Mouse (Mus musculus) v-Abl transformed pro-B cells (cell line): ENCODE results near the gene Tnfsf14.

Experiments
- in situ Hi-C, 2 experiments: fragments of 400-800 bp; cut with MboI; formaldehyde crosslinking; loops; one replicate each; pipeline ENCODE4 v1.15.1; 2025; ENCODE audit not compliant: unreplicated experiment in 2 of 2

Tnfsf14 gene

DNA sequence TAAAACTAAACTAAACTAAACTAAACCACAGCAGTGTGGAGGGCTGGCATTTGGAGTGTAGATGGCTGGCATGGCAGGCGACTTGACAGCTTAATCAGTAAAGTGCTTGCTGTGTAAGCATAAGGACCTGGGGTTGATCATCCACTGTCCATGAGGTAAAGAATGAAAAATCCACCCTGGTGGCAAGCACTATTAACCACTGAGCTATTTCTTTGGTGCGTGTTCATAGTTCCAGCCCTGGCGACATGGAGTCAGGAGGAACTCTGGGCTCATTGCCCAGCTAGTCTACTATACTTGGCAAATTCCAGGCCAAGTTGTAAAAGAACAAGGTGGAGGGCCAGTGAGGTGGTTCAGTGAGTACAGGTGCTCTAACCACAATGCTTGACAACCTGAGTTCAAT lies 14.0 kb upstream of the Tnfsf14 start:
- in situ Hi-C loops, result no loop called here

DNA sequence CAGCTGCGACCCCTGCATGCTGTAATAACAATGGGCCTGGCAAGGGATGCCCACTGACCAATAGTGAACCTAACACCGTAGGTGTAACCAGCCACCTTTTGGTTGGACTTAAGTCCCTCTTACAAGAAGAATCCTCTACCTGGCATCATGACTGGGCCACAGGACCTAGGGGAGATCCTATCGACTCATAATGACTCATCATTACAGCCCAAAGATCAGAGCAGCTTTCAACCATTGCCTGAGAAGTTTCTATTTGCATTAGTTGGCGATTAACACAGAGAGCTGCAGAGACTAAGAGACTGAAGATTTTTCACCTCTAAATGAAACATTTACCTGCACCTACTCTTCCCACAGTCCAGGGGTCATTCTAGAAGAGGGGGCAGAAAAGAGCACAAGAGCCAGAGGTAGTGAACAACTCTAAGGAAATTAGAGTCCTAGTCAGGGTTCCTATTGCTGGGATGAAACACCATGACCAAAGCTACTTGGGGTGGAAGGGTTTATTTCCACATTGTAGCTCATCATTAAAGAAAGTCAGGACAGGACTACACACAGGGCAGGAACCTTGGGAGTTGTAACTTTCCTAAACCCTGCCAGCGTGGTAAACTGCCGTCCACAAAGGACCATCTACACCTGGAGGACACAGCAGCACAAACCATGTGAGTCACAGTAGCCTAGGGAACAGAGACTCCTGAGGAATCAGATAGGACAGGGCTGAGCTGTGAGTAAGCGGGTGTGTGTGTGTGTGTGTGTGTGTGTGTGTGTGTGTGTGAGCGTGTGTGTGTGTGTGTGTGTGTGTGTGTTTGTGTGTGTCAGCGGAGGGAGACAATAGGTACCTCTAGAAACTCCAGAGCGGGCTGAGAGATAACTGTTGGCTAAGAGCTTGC lies 8.1 kb upstream of the Tnfsf14 start:
- in situ Hi-C loops, result no loop called here

DNA sequence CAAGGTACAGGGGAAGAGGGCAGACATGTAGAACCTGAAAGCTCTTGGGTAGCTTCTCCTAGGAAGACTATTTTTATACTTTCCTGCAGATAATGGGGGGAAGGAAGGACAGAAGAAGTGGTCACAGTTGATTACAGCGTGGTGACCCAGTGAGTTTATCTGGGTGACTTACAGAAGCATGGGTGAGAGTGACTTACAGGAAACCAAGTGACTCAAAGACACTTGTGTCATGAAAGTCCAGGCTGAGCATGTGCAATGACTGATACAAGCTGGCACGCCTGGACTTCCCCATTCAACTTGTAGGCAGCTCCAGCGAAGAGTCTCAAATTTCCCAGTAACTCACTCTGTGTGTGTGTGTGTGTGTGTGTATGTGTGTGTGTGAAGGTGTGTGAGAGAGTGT lies 4.3 kb upstream of the Tnfsf14 start:
- in situ Hi-C loops, result no loop called here

DNA sequence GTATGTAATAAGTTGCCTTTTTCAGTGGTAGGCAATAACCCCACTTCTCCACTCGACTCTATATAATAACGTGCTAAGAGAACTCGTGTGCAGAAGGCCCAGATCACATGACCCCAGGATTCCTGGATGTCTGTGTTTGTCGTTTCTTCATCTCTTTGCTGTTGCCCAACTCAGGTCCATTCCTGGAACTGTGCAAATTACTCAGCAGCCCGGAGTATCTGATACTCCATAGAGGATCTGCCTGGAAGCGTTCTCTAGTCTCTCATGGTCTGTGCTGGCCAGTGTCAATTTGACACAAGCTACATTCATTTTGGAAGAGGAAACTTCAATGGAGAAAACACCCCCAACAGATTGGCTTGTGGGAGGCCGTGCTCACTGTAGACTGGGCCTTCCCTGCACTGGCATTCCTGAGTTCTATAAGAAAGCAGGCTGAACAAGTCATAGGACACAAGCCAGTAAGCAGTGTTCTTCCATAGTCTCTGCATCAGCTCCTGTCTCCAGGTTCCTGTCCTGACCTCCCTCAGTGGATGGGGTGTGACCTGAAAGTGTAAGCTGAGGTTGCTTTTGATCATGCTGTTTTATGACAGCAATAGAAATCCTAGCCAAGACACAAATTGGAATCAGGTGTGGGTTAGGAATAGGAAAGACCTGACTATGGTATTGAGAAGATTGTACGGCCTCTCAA lies 1.5 kb upstream of the Tnfsf14 start:
- in situ Hi-C loops, result no loop called here

DNA sequence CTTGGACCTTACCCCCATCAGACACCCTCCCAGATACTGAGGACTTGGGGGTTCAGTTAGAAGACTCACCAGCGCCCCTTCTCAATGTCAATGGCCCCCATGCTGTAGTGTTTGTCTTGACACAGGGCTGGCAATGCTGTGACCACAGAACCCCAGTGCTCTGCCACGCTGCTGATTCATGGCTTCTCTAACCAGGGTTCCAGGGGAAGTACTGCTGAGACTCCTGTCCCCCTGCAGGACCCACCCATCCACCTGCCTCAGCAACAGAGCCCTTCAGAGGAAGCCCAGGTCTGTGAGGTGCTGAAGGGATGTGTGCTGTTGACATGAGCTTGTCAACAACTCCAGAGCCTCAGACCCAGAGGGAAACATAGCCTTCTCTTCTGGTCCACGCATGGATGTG lies 794 bp upstream of the Tnfsf14 start:
- in situ Hi-C loops, result no loop called here

DNA sequence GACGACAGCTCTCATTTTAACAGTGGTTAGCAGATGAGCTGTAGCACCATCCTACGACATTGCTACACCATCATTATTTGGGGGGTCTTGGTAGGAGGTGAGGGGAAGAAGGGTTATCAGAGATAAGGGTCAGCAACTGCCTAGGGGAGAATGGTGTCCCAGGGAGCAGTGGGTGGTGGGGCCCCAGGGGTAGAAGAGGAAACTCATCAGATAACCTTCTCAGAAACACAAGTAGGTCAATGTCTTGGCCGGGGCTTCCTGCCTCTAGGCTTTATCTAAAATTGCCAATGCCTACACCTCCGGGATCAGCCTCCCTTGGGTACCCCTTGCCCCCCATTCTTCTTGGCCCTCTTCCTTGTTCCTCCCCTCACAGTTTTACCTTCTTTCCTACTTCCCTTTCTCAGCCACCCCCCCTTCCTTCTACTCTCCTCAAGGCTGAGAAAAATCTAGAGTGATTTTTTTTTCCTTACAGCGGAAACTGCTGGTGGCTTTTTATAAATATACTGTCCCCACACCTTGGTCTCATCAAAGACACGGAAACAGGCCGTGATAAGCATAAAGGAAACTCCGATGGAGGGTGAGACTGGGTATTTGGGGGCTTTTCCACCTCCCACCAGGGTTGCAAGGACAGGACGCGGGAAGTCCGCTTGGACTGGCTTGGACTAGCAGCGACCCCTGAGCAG lies 5.3 kb downstream of the Tnfsf14 start:
- in situ Hi-C loops, result no loop called here

DNA sequence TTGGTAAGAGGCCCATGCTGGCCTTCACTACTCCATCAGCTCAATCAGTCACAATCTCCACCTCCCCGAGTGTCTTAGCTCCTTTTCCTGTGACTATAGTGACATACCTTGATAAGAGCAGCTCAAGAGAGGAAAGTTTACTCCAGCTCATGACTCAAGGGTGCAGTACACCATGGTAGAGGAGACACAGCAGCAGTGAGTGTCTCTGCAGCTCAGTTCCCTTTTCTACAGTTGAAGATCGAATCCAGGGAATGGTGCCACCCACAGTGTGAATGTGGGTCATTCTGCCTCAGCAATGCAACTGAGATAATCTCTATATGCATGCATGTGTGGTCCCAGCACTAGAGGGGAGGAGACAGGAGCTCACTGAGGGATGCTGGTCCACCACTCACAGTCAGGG lies 8.3 kb downstream of the Tnfsf14 start:
- in situ Hi-C loops, result no loop called here

DNA sequence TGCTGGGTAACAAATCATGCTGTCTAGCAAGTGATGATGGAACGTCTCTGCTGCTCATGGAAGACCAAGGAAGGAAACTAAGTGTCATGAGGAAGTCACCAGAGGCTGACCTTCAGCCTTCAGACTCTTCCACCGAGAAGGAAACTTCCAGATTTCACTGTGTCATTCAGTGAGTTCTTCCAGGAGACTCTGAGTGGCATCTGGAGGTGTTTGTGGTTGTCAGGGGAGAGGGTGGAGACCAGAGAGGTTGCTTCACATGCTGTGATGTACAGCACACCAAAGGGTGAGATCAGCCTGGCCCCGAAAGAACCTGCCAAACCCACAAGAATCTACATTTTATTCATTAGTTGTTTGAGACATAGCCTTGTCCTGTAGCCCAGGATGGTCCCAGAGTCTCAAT lies 11.1 kb downstream of the Tnfsf14 start:
- in situ Hi-C loops, result no loop called here

DNA sequence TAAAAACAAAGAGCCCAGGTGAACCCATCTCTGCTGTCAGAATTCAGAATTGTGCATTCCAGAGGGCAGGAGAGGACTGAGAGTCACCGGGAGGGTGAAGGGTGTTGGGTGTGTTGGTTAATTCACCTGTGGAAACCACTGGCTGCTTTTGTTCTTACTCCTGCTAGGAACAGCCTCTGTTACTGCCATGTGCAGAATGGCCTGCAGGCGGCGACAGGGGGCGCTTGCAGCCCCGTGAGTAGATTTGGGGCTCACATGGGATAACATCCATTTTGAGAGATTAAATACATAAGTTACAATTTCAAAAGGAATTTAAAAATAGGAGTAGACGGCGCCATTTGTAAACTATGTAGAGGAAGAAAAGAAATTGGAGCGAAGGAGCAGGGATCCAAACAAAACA lies 13.6 kb downstream of the Tnfsf14 start:
- in situ Hi-C loops, result no loop called here

DNA sequence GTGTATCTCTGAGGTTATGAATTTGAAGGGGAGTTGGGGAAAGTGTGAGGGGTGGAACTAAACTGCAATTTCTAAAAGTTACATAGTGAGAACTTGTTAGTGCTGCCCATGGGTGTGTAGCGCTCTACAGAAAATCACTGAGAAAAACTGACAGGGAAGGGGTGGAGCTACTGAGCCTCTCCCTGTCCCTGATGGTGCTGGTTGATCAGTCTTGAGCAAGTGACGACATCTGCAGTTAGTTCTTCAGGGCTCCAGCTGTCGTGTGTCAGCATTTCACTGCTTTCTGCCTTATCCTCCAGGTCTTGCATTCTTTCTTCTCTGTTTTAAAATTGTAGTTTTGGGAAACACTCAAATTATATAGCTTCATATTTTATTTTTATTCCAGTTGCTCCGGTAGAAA lies 20.6 kb downstream of the Tnfsf14 start:
- in situ Hi-C loops, result no loop called here

DNA sequence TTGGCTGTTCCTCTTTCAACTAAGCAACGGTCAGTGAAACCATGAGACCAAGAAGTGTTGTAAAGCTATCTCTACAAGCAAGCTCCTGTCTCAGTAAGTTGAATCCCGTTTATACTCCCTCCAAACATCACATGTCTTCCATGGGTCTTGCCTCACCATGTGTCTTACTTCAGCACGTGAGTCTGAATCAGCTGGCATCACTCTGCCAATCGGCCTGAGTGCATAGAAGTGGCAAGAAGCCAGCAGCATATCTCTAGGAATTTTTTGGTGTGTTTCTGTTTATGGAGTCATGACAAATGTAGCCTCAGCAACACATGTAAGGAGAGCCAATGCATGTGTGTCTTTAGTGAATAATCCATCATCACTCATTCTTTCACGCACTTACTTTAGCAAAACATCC lies 21.6 kb downstream of the Tnfsf14 start:
- in situ Hi-C loops, result no loop called here

DNA sequence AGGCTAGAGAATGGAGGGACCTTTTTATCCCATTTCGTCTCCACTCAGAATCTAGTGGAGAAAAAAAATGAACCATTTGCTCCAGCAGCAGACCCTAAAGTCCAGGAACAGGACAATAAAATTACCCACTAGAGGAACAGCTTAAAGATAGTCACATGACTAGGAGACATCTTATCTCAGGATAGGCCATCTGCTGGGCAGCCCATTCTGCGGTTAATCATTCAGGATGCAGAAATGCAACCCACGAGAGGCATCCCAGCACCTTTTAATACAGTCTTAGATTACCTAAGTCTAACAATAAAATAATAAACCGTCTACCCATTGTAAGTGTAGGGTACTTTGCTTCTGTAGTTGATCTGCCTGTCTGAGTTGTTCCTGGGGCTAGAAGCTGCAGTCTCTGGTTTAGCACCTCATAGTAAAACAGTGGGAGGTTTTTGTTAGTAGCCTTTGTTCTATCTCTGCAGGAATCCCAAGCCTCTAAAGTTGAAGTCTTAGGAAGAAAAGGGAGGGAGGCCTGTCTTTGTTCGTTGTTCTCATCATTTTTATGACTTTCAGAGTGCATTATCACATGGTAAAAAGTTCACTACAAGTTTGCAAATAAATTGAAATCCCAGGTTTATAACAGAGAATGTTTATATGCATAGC lies 23.2 kb downstream of the Tnfsf14 start:
- in situ Hi-C loops, result no loop called here

DNA sequence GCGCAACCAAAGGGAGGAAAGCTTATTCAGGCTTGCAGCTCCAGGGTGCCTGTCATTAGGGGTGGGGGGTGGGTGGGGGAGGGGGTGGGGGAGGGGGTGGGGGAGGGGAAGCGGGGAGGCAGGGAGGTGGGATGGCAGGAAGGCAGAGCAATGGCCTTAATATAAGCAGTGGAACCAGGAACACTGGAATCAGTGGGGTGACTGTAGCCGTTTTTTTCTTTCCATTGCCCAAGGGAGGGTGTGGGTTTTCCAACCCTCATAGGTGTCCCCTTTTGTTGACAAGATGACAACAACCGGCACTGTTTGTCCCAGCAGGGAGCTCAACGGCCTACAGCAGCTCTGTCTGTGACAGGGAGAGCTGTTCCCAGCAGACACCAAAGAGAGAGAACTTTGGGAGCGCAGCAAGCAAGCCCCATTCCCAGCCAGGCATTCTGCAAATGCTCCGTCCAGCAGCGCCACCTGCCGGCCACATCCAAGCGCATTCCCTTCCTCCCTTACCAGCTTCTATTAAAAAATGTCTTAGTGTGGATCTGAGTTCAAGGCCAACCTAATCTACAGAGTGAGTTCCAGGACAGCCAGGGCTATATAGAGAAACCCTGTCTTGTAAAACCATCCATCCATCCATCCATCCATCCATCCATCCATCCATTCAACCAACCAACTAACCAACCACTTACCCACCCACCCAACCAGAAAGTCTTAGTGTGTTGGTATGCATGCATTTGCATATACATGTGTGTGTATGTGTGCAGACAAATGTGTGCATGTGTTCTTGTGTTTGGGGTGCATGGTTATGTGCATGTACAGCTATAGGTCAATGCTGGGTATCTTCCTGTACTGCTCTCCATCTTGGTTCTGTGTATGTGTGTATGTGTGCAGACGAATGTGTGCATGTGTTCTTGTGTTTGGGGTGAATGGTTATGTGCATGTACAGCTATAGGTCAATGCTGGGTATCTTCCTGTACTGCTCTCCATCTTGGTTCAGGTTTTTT lies 26.9 kb downstream of the Tnfsf14 start:
- in situ Hi-C loops, result loop anchor here (5.0 to 10.0 kb wide), 5 partner anchors 70 to 362 kb away; partner anchors contain the start of gene Alkbh7 (in 2 of the 2)

DNA sequence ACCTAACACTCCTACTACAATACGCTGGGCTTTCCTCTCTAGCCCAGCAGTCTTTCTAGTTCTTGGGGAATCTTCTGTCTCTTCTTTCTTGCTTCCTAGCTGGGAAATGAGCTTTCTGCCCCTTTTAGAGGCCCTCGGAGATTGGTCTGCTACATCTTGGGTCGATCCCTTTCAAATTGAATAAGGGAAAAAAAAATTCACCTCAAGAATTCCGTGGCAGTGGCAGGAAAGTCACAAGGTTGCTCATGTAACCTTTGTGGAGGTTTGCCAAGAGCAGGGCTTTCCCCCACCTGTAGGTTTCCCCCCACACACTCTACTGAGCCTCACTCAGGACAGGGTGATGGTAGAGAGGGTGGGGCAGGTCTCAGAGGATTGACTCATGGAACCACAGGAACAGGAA lies 40.2 kb downstream of the Tnfsf14 start:
- in situ Hi-C loops, result no loop called here

DNA sequence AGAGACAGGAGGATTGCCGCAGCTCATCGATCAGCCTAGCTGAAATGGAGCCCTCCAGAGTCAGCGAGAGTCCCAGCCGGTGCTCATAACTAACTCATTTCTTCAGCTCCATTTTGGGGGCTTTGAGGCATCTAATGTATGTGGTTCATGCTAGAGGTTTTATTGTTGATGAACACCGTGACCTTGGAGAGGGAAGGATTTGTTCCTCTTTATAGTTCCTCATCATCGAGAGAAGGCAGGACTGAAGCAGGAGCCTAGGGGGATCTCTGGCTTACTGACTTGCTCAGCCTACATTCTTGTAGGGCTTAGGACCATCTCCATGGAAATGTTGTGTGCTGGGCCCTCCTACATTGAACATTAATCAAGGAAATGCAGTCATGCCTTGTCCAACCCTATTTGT lies 41.0 kb downstream of the Tnfsf14 start:
- in situ Hi-C loops, result no loop called here

DNA sequence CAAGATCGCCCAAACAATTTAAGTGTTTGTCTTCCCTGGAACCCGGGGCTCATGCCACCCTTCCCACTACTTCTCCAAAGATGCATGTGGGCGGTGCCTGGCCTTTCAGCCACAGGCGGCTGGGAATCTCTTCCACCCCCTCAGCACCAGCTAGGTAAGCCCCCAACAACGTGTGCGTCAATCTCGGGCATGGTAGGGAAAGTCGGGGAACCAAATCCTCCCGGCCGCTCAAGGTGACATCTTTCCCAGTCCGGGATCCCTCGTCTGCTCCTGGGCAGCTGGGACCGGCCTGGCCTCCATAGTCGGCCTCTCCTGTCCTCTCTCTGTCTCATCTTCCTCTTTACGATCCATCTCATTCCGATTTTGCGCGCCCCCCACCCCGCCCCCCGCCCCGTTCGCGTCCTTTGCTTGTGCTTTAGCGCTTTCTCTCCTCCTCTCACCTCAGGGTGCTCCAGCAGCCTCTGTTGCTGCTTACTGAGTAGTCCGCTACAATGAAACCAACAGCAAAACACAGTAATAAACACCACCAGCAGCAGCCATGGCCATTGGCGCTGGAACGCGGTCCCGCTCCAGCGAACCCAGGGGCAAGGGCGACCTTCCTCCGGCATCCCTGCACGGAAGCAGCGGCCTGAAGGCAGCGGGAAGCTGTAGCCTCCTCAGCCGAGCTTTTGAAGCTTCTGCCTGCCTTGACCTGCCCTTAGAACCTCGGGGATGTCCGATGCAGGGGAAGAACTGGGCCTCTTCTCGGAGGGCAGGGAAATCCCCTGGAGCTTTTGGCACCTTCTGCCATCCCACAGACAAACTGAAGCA lies 44.8 kb downstream of the Tnfsf14 start, which contains the start of gene Cd70:
Cd70 (minus strand) TSS at position 784 of the 810 bp plus-strand sequence.
- in situ Hi-C loops, result no loop called here

DNA sequence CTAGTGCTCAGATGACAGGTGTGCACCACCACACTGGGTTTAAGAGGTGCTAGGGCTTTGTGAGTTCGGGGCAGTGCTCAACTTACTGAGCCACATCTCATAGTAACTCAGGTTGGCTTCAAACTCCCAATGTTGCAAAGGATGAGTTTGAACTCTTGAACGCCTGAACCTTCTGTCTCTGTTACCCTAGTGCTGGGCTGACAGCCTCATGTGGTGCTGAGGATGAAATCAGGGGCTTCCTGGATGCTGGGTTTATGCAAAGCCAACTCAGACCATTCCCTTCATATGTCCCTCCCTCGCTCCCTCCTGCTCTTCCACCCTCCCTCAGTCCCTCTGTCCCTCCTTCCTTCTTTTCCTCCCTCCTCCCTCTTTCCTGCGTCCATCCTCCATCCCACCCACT lies 45.6 kb downstream of the Tnfsf14 start:
- in situ Hi-C loops, result no loop called here

DNA sequence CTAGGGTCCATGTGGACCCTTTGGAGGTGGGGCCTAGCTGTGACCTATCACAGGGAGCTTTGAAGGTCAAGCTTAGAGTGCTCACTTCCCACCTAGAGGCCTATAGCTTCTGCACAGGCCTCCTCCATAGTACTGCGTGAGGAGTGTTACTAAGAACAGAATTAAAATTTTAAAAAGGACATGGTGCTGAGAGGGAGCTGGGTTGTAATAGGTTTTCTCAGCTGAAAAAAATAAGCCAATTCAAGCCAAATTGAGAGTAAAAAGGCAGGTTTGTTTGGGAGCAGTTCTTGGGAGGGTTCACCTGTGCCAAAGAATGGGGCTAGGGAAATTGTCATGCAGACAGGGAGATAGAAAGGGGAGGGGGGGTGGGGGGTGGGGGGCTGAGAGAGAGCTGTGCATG lies 48.9 kb downstream of the Tnfsf14 start:
- in situ Hi-C loops, result no loop called here

DNA sequence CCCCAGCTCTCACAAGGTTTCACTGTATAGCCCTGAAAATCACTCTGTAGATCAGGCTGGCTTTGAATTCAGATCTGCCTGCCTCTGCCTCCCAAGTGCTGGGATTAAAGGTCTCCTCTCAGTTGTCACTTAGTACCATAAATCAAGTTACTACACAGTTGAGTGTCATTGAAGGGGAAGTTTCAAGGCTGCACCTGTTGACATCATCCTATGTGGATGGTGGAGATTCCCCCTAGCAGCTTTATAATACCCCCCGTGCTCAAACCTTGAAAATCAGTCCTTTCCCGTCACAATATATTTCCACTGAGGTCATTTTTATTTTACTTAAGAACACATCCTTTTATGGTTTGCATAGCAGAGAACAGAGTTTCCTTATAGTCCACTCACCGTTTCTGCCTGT lies 50.3 kb downstream of the Tnfsf14 start:
- in situ Hi-C loops, result no loop called here
